Mouse (Mus musculus) thymus, adult 2 months (tissue): ENCODE data around the gene Negr1. TPM values are rescaled to one million over a fixed set of nuclear protein-coding genes. Genes with fewer than 3 reads are reported as not detected.

Source experiments
- DNase-seq: peaks from one replicate; pipeline ENCODE4 v3.0.0; 2021
- H3K27ac ChIP-seq: fragments of 200-500 bp; 2 replicates; pipeline ENCODE4 v1.5.1; 2012; ENCODE audit warnings: low read length, control low read depth; ENCODE audit not compliant: control insufficient read depth, insufficient read depth
- H3K27me3 ChIP-seq: fragments of 200-500 bp; 2 replicates; pipeline ENCODE4 v1.6.1; 2012; ENCODE audit warnings: mild to moderate bottlenecking, low read length, moderate library complexity, mixed read lengths; ENCODE audit not compliant: control insufficient read depth, insufficient read depth
- H3K36me3 ChIP-seq: fragments of 200-500 bp; 2 replicates; pipeline ENCODE4 v1.6.1; 2012; ENCODE audit warnings: mild to moderate bottlenecking, low read length, moderate library complexity; ENCODE audit not compliant: control insufficient read depth, insufficient read depth
- H3K4me1 ChIP-seq: fragments of 200-500 bp; replicated peaks from 2 replicates; pipeline ENCODE4 v1.6.1; 2012; ENCODE audit warnings: low read length; ENCODE audit not compliant: control insufficient read depth, insufficient read depth
- H3K4me3 ChIP-seq: fragments of 200-500 bp; 2 replicates; pipeline ENCODE4 v1.5.1; 2012; ENCODE audit warnings: mild to moderate bottlenecking, low read length, control low read depth, moderate library complexity; ENCODE audit not compliant: control insufficient read depth, insufficient read depth
- CTCF ChIP-seq: fragments of 200-500 bp; IDR thresholded peaks from 2 replicates; pipeline ENCODE4 v1.5.1; 2012; ENCODE audit warnings: mild to moderate bottlenecking, control low read depth, low read length, moderate library complexity, borderline replicate concordance; ENCODE audit not compliant: control insufficient read depth, poor library complexity, insufficient read depth; ENCODE audit errors: extremely low read depth
- POLR2A ChIP-seq: fragments of 200-500 bp; IDR thresholded peaks from 2 replicates; pipeline ENCODE4 v1.6.1; 2012; ENCODE audit warnings: mild to moderate bottlenecking, low read length, control low read depth, moderate library complexity; ENCODE audit not compliant: control insufficient read depth, poor library complexity, insufficient read depth; ENCODE audit errors: extremely low read depth
- WGBS: fragments of 180-500 bp; shearing (Covaris S2); methylation state at CpG from one replicate; pipeline ENCODE4 v1.1.7; 2018; 5-methylcytosine and 5-hydroxymethylcytosine counted together
- polyA plus RNA-seq: library from polyadenylated mRNA; depleted of rRNA; stranded (reverse); fragments of >200 nt; gene quantifications from 2 replicates; pipeline ENCODE4 v1.2.3, GENCODE M21; 2012

Negr1 gene
- polyA plus RNA-seq, 1 experiment, result 0.67 TPM

DNA sequence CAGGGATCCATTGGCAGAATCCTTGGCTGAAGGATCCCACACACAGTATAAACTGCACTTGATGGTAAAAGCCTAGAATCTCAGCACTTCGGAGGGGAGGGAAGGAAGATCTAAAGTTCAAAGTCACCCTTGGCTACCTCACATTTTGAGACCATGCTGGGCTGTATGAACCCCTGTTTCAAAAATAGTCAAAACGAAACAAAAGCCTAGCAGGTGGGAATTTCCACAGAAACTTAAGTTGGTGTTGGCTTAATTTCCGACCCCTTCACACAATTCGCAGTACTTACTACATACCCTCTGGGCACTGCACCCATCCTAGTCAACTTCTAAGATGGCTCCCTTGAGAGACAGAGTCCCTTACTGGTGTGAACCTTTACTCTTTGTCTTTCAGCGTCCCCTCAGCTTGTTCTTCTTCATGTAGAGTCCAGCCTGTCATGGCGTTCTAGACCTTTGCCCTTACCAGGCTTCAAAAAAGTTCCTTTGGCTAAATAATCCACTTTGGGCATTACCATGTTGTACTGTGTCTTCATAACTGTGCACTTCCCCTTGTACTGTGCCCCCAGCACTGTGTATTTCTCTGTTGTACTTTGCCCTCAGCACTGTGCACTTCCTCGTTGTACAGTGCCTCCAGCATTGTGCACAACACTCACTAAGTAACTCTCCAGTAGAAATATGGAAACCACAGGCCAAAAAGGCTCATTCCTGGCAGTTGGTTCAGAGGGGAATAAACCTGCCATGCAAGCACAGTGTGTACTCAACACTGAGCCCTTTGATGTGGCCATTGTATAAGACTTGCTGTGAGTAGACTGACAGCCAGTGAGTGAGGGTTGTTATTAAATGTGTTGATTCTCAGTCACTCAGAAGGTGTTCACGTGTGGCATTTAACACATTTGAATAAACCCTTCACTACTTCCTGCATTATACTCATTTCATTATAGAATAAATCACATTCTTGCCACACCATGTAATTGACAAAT lies 521.5 kb downstream of the Negr1 start:
- no peak for DNase-seq
- no peaks in the 10 kb centered on the region for H3K36me3 ChIP-seq
- H3K27me3 ChIP-seq, result no peaks in the 10 kb centered on the region
- no peaks in the 10 kb centered on the region for H3K4me1 ChIP-seq
- WGBS, result 90% methylated on average over 8 of the region's 8 CpGs
- TF ChIP-seq POLR2A (no peak), CTCF (no peak)
- no peak overlapping the region for H3K27ac ChIP-seq
- no peak overlapping the region for H3K4me3 ChIP-seq

DNA sequence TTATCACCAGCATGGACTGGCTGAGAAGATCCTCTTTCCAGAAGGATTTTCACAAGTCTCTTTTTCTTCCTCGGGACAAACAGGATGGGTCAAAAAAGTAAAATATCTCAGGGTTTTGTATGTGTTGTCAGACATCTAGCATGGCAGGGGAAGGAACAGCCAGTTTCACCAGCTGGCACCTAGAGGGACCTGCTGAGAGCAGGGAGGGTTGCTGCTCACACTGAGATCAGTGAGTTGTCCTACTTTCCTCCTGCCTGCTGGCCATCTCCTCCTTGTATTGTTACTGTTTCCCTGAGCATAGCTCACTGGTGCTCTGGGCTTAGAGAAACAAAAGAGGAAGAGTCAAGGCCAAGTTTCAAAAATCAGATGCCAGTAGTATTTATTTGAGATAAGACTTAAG lies 523.6 kb downstream of the Negr1 start:
- Histone ChIP-seq H3K4me1 (no peaks in the 10 kb centered on the region), H3K27ac (no peak overlapping the region), H3K36me3 (no peaks in the 10 kb centered on the region), H3K27me3 (no peaks in the 10 kb centered on the region), H3K4me3 (no peak overlapping the region)
- no peak for TF ChIP-seq POLR2A
- TF ChIP-seq CTCF, result no peak
- WGBS, result 67% methylated on average over 1 of the region's 1 CpGs
- DNase-seq, result no peak

DNA sequence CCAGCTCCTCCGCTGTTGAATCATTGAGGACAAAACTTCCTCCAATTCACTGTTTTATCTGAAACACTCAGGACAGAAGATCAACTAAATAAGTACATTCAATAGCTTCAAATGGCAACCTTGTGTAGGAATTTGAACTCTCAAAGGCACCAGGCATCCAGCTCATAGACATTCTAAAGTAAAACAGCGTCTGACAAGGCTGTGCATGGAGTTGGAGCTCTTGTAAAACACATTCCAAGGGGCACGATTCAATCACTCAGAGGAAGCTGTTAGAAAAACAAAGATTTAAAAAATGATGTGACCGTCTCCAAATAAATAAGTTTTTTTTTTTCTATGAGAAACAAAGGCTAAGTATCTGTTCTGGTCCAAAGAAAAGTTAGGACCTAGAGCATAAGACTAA lies 528.5 kb downstream of the Negr1 start:
- Histone ChIP-seq H3K4me1 (no peaks in the 10 kb centered on the region), H3K4me3 (no peak overlapping the region), H3K27me3 (no peaks in the 10 kb centered on the region), H3K36me3 (no peaks in the 10 kb centered on the region), H3K27ac (no peak overlapping the region)
- no peak for TF ChIP-seq CTCF
- WGBS, result 60% methylated on average over 4 of the region's 4 CpGs
- no peak for DNase-seq

DNA sequence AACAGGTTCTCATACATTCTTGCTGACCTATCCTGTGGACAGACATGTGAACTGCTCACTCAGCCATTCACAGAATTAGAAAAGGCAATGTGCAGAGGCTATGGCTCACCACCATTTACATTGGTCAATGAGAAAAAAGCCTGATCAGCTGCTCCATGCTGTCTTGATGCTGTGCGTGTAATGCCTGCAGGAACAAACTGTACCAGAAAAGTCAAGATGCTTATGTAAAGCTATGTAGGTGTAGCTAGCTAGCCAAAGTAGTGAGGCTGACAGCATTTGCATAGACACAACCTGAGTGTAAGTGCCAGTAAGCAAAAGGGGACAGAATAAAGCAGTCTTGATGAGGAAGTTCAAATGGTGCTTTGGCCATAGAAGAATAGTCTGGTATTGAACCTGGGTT lies 534.7 kb downstream of the Negr1 start:
- 100% methylated on average over 1 of the region's 1 CpGs for WGBS
- Histone ChIP-seq H3K27me3 (no peaks in the 10 kb centered on the region), H3K27ac (no peak overlapping the region), H3K36me3 (no peaks in the 10 kb centered on the region), H3K4me1 (no peaks in the 10 kb centered on the region), H3K4me3 (no peak overlapping the region)
- TF ChIP-seq CTCF (no peak), POLR2A (no peak)
- no peak for DNase-seq

DNA sequence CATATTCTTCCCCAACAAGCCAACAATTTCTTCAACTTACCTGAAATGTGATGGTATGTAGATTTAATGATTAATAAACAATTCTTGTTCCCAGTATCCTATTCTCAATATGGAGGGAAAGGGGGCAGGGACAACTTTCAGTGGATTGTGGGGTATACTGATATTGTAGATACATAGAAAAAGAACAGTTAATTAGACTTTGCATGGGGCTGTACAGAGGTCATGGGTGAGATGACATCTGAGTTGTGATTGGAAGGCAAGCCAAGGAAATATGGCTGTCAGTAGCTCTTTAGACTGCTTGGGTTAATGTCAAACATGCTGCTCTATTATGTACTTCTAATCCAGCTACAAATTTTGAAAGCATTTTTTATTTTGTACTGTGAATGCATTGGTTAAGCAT lies 535.9 kb downstream of the Negr1 start:
- no peak for TF ChIP-seq POLR2A
- TF ChIP-seq CTCF, result no peak

DNA sequence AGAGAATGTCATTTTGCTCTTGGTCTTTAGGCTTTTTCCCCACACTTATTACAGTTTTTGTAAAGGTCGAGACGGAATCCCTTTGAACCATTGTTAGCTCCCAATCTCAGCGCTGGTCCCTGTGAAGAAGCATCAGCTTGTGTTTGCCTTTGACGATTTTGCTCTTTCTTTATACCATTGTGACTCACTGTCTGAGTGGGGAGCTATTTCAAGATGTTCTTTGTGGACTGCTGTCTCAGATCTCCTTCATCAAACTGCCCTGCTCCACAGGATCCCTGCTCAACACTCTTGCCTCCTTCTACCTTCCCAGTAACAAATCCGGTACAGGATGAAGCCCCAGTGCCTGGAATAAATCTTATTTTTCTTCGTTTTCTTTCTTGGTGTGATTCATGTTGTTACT lies 536.8 kb downstream of the Negr1 start:
- Histone ChIP-seq H3K27ac (no peak overlapping the region), H3K36me3 (no peaks in the 10 kb centered on the region), H3K4me1 (no peaks in the 10 kb centered on the region), H3K27me3 (no peaks in the 10 kb centered on the region), H3K4me3 (no peak overlapping the region)
- TF ChIP-seq CTCF, result no peak
- TF ChIP-seq POLR2A, result no peak
- no peak for DNase-seq
- WGBS, result 89% methylated on average over 6 of the region's 6 CpGs

More for the DNA sequence above, 535.9 kb downstream of the Negr1 start:
- H3K27me3 ChIP-seq, result no peaks in the 10 kb centered on the region
- no peaks in the 10 kb centered on the region for H3K4me1 ChIP-seq
- DNase-seq, result no peak
- H3K27ac ChIP-seq, result no peak overlapping the region
- H3K4me3 ChIP-seq, result no peak overlapping the region
- H3K36me3 ChIP-seq, result no peaks in the 10 kb centered on the region
